Mouse (Mus musculus) left cerebral cortex, postnatal 25 days (tissue): ENCODE data around the gene Ppp1r27. TPM values are rescaled to one million over a fixed set of nuclear protein-coding genes. Genes with fewer than 3 reads are reported as not detected.

Experiments
- DNase-seq, 2 experiments: peaks; one replicate each; pipeline ENCODE4 v3.0.0; 2022; ENCODE audit warnings: low spot score in 2 of 2, mixed read lengths in 1 of 2
- intact Hi-C: fragments of 180-260 bp; cut with DNase I; formaldehyde crosslinking; loops from one replicate; pipeline ENCODE4 v1.15.1; 2025
- total RNA-seq, 2 experiments: library from RNA; stranded (reverse); gene quantifications; 2 replicates each; pipeline ENCODE4 v1.2.3; 2021

Gene Ppp1r27
- total RNA-seq, 2 experiments from 2014 or later, result not detected

GRCm38 (mm10) chr11:120549986-120550809 lies 734 bp downstream of the Ppp1r27 start:
- intact Hi-C loops, result no loop called here
- no peak for DNase-seq

DNA sequence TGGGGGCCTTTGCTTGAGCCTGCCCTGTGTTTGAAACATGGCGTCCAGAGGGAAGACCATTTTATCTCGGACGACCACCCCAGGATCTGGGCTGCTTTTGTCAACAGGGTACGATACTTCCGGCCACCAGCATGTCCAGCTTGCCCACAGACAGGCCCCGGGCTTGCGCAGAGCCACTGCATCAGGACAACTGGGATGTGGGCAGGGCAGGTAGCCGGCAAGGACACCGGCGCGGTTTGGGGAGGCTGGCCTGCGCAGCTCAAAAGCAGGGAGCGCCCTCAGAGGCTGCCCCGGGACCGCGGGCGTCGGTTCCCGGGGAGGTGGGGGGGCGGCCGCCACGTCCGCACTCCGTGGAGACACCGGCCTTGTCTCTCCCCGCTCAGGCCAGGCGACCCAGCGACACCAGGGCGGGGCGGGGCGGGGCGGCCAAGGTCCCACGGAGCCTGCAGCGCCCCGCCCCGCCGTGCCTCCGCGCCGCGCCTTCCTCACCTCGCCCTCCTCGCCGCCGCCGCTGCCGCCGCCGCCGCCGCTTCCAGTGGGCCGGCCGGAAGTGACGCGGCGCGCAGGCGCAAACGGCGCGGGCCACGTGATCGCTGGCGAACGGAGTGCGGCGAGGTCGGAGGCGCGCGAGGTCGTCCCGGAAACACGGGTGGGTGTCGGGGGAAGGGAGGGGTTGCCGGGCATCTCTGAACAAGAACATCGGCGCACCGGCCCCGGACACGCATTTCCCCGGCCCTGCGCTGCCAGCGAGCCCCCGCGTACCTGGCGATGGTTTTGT lies 1.6 kb downstream of the Ppp1r27 start, which contains the start of gene Mcrip1:
Mcrip1 (minus strand) TSS at position 560 of the 778 bp plus-strand sequence.
- DNase-seq, result peak; percentile 93 to 94
- intact Hi-C loops, result no loop called here

DNA sequence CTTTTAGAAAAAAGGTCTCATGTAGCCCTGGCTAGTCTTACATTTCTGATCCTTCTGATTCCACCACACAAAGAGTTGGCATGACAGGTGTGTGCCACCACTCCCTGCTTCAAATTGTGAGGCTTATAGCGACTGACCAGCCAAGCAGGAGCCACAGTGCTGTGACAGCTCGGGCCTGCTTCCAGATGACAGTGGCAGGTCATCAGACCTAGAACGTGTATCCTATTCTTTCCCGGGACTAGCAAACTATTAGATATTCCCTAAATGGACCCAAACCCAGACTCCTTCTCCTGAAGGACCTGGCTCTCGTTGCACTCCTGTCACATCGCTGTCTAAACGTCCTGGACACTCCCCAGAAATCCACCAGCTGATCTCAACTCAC lies 2.2 kb downstream of the Ppp1r27 start:
- intact Hi-C loops, result no loop called here
- DNase-seq, result no peak

DNA sequence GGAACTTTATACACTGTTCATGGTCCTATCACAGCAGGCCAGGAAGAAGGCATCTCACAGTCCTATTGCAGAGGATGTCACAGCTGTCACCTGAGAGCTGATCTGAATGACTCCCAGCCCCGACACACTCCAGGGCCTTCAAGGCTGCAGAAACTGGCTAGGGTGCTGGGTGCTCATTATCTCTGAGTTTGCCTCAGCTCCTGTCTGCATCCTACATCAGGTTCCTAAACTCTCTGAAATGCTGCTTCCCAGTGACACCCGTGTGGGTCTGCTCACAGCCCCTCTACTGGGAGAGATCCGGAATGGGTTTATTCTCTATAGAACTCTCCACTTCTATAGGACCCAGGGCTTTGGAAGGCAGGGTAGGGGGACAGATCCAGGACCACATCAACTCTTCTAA lies 2.7 kb downstream of the Ppp1r27 start:
- intact Hi-C loops, result no loop called here
- DNase-seq, result no peak

GRCm38 (mm10) chr11:120547469-120547868 lies 3.5 kb downstream of the Ppp1r27 start:
- peak in 1 of 2 experiments; percentile 11 for DNase-seq
- intact Hi-C loops, result no loop called here

DNA sequence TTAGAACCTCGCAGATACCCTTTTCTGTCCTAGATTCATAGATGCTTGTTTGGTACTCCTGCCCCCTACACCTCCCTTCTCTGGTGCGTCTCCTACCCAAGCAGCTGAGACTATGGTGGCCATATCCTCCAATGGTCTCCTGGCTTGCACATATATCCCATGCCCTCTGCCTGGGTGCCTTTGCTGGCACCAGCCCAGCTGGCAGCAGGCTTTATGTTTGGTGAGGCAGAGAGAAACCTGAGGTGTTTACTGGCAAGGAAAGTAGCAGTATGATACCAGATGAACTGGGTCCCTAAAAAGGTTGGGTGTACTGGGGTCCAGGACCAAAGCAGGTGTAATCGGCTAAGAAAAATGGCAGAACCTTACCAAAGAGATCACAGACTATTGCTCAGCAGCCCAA lies 5.0 kb downstream of the Ppp1r27 start:
- intact Hi-C loops, result no loop called here
- DNase-seq, result no peak

GRCm38 (mm10) chr11:120542376-120542775 lies 8.6 kb downstream of the Ppp1r27 start:
- DNase-seq, result no peak
- intact Hi-C loops, result no loop called here

- DNase-seq, result no peak
- intact Hi-C loops, result no loop called here
These were observed 9.0 kb downstream of the Ppp1r27 start for GRCm38 (mm10) chr11:120541907-120542306.

DNA sequence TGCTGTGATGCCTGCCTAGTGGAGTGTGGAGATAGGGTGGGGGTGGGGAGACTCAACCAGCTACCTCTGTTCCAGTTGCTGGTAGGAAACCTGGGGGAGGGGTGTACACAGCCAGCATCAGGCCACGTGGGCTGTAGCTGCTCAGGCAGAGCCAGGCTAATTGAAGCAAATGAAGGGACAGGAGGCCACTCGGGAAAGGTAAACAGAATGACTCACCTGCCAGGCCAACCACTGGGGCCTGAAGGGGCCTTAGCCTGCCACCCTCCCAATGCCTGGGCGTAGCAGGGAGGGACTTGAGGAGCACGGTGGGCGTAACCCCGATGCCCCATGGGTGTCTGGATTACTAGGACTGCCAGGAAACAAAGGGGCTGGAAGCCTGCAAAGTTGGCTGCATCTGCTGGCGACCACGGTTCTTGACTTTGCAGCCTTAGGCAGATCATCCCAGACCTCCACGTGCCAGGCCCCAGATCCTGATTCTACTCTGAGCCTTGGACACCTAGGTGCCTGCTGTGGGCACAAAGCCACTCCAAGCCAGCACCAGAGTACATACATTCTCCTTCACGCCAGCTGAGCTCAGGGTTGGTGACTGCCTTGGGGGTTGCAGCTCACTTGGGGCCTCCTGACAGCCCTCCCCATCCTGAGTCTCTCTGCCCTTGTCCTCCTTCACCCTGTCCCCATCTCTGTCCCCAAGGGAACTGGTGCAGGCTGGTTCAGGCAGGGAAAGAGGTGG lies 11.5 kb downstream of the Ppp1r27 start:
- DNase-seq, result no peak
- intact Hi-C loops, result no loop called here

DNA sequence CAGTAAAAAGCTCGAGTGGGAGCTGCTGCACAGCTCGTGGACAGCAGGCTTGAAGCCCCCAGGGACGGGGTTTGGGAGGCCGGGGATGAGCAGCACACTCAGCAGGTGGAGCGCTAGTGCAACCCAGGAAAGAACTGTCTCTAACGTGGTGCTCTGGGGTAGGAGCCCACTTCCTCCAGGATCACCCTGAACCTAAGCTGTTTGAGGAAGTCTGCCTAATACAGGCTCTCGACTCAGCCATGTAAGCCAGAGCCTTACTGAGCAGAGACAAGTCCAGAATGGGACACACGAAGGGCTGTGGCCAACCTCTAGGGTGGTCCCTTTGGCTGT lies 12.0 kb downstream of the Ppp1r27 start:
- intact Hi-C loops, result no loop called here
- no peak for DNase-seq

GRCm38 (mm10) chr11:120538485-120538884 lies 12.4 kb downstream of the Ppp1r27 start:
- intact Hi-C loops, result no loop called here
- DNase-seq, result no peak

GRCm38 (mm10) chr11:120535804-120536203 lies 15.1 kb downstream of the Ppp1r27 start:
- no peak for DNase-seq
- intact Hi-C loops, result no loop called here

- intact Hi-C loops, result no loop called here
- DNase-seq, result no peak
These were observed 15.8 kb downstream of the Ppp1r27 start for GRCm38 (mm10) chr11:120535145-120535544.

DNA sequence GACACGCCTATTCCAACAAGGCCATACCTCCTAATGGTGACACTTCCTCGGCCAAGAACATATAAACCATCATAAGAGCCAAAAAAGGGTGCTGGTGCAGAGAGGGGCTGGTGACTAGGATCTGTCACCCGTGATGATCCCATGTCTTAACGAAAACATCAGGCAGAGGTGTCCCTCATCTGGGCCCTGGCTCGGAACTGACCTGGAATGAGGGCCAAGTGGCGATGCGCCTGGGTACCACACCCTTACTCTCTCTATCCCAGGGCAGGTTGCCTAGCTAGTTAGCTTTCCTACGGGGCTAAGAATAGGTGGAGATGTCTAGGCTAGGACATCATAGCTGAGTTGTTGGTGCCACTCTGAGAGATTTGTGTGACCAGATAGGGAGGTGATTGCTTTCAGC lies 16.8 kb downstream of the Ppp1r27 start:
- DNase-seq, result no peak
- intact Hi-C loops, result no loop called here

GRCm38 (mm10) chr11:120531646-120532045 lies 19.3 kb downstream of the Ppp1r27 start:
- no peak for DNase-seq
- intact Hi-C loops, result no loop called here

DNA sequence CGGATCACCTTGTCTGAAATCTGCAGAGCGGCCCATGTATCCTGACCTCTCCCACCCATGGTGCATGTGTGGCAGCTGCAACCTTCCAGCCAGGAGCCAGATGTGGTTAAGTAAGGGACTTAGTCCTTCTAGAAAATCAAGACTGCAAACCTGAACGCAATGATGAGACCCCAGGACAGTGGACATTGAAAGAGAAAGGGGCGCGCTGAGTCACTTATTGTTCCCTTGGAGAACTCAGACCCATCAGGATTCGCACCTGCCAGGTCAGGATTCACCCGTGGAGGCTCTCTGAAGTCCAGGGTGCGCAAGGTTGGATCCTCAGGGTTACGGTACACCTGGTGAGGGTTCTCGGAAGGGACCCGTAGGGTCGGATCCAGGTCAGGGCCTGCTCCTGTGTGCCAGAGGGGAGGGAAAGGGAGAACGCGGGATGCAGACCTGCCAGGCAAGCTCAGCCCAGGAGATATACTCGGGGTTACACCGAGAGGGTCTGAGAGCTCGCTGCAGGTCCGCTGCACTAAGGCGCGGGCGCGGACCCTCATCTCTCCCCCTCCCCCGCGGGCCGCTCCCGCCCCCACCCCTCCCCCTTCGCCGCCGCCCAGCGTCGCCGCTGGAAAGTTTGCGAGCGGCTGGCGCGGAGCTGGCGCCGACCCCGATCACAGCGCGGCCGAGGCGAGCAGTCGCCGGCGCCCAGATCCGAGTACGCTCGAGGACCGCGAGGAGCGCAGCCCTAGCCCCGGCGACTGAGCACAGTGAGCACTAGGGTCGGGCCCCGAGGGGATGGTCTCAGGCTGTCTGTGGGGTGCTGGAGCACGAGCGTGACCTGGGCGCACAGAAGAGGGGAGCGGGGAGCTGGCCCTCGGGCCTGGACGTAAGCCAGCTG lies 20.6 kb downstream of the Ppp1r27 start, which contains the start of gene Gcgr:
Gcgr (plus strand) TSS at position 615 of the 880 bp plus-strand sequence.
- intact Hi-C loops, result no loop called here
- no peak for DNase-seq

- no peak for DNase-seq
- intact Hi-C loops, result no loop called here
These were observed 22.0 kb downstream of the Ppp1r27 start for GRCm38 (mm10) chr11:120528903-120529302.

DNA sequence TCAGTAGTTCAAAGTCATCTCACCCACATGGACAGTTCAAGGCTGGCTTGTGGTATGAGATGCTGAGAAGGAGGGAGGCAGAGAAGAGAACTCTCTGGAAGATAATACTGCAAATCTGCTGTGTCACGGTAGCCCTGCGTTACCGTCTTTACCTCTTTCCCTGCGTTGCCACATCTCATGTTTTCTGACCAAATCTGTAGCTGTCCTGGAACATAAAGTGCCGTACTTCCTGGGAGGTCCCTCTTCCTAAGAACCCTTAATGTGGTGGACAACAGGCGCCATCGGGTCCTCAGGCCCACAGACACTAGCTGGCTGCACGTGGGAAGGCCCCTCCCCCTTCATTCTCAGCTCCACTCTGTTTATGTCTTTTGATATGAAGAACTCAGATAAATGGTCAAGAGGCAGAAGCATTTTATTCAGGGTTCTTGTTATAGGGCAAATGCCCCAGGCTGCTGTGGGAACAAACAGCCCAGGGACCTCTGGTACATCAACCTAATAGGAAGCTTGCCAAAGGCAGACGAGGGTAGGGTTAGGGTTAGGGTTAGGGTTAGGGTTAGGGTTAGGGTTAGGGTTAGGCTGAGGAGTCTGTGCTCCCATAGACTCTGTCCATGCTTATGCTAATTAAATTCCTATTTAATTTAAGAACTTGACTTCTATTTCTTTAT lies 23.1 kb downstream of the Ppp1r27 start:
- intact Hi-C loops, result no loop called here
- DNase-seq, result no peak

GRCm38 (mm10) chr11:120525959-120526358 lies 25.0 kb downstream of the Ppp1r27 start:
- intact Hi-C loops, result no loop called here
- no peak for DNase-seq
